Mouse (Mus musculus) thymus, postnatal 25 days (tissue): Measurements from ENCODE around the gene 1700025G04Rik.

ENCODE experiments used
- DNase-seq: peaks from one replicate; pipeline ENCODE4 v3.0.0; 2022

Gene 1700025G04Rik

DNA sequence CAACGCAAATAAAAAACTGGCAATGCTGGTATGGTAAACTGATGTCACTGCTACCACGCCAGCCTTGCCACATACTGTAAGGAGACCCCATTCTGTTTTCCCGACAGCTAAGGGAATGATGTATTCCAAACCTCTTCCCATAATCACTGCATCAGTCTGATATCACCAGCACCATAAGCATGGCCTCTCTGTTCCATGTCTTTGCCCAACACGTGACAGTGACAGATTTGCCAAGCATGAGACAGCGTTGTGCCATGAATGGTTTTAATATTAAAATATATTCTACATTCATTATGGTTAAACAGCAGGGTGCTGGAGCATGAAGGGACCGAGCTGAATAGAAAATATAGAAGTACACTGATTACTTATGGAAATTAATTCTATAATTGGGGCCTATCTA lies 14.2 kb downstream of the 1700025G04Rik start:
- no peak for DNase-seq

DNA sequence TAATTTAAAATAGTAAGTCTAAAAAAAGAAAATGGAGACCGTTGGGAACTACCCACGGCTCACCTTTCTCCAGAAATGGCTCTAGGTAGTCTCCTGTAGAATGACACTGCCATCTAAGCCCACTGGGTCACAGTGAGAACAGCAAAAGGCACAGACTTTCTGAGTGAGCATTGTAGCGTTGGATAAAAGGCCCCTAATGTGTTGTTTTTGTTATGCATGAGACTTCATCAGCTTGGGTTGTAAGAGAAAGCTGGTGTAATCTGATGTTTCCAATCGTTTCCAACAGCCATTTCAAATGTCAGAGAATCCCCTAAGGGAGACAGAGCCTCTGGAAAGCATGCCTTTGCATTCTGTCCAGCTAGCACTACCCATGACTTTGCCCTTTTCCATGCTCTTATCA lies 19.5 kb downstream of the 1700025G04Rik start:
- DNase-seq = no peak

DNA sequence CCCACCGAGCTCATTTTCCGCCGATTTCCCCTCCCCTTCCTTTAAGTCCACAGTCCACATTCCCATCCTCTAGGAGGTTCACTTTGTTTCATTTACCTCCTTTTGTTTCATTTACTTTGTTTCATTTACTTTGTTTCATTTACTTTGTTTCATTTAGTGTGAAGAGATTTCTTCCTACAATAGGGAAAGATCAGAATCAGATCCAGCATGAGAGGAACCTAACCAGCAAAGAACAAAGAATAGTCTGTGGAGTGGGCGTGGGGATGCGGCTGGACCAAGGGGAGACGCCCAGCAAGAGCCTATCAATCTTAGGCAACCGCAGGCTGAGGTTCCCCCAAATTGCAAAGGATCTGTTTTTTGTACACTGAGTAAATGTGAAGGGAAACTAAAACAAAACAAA lies 20.2 kb downstream of the 1700025G04Rik start:
- no peak for DNase-seq

DNA sequence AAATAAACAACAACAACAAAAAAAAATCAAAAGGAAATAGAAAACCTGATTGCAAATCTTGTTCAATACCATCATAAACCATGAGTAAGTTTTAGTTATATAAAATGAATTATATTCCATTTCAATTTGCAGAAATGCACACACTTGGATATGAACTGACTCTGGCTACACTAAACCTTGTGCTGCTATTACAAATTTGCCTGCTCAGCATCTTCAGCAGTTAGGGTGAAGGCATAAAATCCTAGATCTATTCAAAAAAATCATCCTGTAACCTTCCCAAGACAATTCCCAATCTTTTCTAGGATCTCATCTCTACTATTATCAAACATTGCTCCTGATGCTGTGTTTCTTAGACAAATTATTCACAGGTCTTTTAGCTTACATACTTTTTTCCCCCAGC lies 22.0 kb downstream of the 1700025G04Rik start:
- DNase-seq = no peak

DNA sequence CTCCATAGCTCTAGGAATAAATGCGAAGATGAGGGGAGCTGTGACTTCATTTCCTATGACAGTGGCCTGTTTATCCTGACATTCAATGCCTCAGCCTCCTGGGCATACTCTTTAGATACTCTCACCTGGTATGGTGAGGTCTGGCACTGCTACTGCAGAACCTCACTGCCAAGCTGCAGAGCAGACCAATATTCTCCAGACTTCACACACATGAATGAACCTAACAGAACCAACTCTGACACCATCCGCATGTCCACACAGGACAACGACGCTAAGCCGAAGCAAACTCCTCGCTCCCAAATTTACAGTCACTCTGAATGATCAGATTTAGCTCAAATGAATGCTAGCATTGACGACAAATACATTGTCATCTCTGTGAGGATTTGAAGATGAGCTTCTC lies 24.4 kb downstream of the 1700025G04Rik start:
- no peak for DNase-seq

DNA sequence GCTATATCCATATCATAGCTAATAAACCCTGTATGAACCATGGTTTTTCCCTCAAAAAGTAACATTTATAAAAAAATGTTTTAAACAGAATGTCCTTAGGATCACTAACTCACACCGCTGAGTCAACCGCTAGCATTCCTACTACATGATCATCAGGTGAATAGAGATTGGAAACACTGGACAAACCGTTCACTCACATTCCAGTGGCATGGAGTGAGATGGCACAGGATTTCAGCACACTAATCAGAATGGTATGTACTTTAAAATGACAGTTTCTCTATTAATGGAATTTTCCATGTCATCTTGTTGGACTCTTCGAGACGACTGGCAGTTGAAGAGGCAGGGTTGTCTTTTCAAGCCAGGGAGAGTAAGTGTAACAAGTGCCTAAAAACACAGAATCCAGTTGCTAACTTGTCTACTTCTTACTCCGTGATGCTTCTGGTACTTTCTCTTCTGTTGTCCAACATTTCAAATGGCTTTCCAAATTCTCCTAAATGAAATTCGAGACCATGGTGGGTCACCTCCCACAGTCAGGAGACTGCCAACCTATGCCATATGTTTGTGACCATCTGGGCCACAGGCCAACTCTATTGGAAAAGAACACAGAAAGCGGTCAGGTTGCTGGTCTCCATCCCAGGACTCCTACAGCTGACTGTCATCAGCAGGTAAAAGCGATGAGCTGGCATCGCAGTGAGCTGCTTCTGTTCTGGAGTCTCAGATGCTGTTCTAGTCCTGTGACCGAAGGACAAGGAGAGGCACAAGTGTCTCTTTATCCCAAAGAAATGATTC lies 26.4 kb downstream of the 1700025G04Rik start:
- no peak for DNase-seq

DNA sequence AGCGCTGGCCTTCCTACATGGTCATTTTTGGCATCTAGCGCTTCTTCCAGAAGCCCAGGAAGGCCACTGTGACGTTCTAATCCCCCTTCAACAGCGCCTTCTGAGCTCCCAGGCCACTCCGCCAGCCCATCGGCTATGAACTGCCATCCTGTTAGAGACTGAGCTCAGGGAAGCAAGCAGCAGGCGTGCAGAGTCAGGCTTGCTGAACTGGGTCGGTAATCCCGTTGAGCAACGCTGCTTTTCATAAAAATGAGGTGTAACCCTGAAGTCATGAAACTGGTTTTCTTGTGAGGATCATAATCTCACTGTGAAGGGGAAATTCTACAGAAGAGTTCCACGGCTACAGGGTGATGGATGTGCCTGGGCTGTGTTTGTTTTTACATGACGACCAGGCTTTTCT lies 28.2 kb downstream of the 1700025G04Rik start:
- no peak for DNase-seq

DNA sequence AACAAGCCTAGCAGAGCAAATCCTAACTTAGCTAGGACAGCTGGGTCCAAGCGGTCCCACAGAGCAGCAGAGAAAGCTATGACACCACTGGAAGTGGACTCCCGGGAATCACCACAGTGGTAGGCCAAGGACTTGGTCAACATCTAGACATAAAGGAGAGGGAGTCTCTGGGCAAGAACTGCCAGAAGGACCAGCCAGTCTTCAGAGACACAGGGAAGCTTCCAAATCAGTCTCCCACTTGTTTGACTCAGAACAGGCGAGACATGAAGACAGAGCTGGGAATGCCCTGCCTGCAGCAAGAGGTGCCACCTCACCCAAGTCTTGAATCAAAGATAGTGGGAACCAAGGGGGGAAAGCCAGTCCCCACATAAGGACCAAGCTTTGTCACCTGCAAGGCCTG lies 29.7 kb downstream of the 1700025G04Rik start:
- DNase-seq = no peak

DNA sequence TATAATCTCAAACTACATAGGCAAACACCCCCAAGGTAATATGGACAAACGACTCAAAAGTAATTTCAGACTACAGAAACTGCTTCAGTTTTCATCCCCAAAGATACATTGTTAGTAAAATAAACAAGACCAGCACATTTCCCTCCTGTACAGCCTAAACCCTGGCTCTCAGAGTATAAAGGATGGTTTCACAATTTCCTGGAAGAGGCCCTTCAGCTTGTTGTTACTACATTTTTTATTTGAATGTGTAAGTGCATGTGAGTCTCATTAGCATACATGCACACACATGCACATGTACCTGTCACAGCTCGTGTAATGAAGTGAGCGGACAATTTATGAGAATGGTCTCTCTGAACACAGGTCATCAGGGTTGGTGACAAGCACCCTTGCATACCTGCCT lies 31.1 kb downstream of the 1700025G04Rik start:
- DNase-seq = no peak

DNA sequence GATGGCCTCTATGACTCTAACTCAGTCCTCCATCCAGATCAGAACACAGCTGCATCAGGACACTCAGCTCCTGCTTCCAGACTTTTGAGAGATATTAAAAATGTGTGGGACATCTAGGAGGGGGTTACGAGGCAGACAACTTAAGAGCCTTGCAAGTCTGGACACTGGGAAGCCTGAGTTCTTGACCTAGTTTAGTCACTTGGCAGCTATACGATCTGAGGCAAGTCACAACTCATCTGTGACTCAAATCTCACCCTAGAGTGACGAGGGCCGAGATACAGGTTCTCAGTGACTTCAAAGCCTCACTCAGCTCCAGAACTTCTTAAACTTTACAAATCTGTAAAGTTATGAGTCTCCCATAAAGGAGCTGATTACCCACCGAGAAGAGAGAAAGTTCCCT lies 36.8 kb downstream of the 1700025G04Rik start:
- no peak for DNase-seq

DNA sequence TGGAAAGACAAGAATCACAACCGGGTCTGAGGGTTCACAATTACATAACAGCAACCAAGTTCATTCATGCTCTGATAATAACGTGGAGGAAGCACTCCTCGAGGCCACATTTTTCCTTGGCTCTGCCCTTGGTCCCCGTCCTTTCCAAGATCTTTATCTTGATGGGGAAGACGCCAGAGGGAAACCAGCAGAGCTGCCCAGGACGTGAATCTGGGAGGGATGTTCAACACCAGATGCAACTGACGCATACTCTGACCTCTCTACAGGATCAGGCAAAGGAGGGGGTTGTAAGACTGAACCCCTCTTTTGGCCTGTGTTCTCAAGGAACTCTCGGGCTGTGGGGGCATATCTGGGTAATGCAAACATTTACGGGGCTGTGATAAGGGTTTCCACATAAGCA lies 38.1 kb downstream of the 1700025G04Rik start:
- DNase-seq = no peak

DNA sequence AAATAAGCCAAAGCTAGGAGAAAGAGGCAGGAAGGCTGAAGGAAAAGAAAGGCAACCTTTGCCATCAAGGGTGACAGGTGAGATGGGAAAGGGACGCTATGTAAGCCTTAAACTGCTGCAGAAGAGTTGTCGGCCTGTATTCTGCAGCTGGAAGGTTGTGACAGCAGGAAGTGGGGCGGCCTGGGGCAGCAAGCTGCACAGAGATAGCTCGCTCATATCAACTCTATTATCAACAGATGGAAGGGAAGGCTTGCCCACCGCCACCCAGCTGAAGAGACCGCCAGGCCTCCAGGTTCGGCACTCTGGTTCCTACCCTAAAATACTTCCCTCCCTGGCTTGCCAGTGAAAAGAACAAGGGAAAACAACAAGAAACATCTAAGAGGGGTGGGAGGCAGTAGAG lies 39.9 kb downstream of the 1700025G04Rik start:
- peak; percentile 14 for DNase-seq

DNA sequence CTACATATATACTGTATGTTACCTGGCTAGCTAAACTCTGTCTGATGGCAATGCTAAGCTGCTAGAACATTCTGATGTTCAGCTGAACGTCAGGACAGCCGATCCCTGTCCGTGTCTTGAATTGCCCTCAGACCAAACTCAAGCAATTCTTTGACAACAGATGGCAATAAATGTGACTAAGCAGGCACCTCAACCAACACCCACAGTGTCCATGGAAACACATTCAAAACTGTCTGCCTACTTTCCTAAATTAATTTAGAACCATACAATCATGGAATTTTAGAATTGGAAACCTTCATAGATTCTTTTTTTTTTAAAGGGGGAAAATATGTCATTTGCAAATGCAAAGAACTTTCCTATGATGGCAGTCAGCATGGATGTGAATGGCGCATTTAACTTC lies 41.6 kb downstream of the 1700025G04Rik start:
- no peak for DNase-seq

DNA sequence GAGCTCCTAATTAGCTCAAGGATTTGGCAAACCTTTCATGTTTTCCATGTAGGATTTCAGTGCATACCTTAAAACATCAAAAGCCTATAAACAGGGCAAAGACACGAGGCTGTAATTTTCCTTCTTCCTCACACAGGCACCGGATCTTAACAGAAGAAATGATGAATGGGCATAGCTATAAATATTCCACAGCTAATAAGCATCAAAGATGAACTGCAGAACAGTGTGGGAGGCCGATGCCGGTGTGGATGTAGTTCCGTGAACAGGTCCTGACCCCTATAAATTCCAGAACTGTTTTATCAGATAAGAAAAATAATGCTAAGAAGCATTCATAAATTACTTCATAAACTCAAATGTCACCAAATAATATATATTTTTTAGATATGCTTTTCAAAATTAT lies 42.5 kb downstream of the 1700025G04Rik start:
- no peak for DNase-seq

DNA sequence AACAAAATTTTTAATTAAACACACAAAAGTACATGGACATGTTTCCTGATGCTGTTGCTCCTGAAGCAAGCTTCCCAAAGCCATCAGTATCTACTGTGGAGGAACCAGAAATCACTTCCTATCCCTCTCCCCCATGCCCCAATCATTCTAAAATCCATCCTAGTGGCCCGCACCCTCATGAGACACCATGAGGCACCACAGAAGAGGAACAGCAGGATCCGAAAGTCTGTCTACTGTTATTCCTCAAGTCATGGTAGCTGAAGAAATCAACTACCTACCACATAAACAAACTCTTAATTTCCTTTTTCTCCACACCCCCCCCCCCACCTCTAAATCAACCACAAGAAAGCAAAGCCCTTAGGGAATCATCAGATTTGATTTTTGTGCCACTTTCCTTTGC lies 46.5 kb downstream of the 1700025G04Rik start:
- no peak for DNase-seq

DNA sequence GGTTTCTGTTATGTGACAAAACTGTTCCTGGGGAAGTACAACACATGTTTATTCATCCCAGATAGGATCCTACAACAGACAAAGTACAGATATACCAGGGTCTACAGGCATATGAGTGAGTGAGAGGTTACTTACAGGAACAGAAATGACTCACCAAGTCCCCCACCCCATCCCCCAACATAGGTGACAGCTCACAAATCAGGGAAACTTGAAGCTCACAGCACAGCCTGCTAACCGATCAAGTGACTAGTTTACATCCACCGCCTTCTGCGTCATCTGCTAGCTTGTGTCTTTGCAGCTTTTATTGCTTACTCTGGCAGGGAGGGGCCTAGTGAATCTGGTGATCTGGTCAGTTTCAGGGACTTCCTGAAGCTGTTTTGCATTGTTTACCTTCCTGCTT lies 47.5 kb downstream of the 1700025G04Rik start:
- no peak for DNase-seq

DNA sequence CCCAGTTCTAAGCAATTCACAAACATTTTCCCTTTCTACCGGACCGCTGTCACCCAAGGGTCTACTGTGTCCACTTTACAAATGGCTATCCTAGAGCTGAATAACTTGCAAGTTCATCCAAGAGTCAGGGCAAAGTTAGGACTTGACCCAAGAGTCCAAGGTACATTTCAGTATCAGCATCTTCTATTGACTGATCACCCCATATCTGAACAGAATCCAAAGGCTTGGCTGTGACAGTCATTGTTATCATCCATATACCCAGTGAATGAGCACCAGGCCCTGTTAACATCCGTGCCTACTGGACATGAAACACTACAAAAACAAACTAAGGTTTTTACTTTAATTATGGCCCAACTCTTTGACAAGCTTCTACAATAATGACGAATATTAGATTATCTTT lies 48.9 kb downstream of the 1700025G04Rik start:
- no peak for DNase-seq

DNA sequence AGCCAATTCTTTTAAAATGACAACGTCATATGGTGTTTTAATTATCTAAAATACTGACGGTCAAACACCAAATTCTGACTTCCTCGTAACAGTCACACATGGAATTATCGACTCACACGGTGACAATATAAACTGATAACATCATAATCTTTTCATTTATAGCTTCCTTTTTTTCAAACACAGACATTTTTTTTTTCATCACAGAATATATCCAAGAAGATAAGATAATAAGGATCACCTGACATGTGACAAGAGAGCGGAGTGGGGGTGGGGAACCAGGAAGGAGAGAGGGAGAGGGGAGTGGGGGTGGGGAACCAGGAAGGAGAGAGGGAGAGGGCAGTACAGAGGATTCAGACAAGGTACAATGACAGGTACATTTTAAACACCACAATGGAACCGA lies 49.9 kb downstream of the 1700025G04Rik start:
- no peak for DNase-seq

DNA sequence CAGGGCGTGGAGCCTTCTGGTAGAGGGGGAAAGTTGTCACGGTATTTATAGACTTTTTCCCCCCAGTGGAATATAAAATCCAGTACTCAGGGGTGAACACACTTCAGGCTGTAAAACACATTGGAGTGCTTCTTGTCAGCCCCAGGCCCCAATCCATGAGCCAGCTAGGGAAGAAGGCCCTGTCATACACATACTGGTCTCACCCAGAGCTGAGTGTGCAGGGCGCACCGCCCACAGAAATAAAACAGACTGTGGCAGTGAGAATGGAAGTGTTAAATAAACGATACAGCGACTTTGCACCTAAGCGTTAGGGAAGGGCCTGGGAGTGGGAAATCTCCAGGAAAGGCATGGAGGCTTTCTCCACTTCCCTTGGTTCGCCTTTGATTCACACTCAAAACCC lies 50.3 kb downstream of the 1700025G04Rik start:
- DNase-seq = no peak

DNA sequence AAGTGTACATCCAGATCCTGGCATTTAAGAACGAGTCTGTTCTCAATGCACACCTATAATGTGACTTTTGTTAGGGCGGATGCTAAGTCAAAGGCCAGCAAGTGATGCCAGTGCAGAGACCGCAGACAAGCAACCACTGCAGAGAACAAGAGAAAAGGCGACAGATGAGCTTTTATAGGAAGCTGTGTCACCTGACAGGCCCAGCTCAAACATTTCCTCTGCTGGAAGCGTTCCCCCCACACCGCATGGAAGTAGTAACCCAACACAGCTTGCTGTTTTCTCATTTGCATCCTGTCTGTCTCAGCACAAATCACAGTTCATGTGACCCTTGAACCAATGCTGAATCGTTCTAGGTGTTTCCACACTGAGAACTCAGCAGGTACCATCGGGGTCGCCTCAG lies 51.8 kb downstream of the 1700025G04Rik start:
- peak; percentile 52 for DNase-seq

DNA sequence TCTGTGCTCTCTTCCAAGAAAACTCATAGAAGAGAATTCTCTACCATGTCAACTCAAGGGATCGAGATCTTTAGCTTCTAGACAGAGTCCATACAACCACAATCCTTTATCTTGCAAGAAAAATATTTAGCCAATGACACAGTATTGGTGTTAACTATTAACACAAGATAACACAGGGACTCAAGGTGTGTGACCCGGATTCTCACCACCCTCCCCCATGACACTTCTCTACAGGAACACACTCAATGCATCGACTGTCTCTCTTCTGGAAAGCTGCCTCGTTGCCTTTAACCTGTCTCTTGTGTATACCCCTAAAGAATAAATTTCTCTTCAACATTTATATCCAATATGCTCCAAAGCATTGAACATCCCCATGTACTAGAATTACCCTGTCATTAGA lies 52.3 kb downstream of the 1700025G04Rik start:
- no peak for DNase-seq

DNA sequence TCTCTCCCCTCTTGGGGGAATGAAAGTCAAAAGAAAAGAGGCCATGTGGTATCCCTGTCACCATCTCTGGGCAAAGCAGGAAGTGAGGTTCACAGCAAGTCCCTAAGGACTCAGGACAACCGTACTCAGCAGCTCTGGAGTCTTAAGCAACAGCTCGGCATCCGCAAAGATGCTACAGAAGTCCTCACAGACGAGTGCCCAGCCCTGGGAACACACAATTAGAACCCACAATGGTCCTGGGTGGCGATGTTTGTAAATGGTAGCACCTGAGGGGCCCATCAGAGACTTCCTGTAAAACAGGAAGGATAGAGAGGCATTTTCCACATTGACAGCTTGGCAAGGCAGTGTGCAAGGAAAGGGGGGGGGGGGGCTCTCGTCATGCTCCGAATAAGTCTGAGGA lies 55.2 kb downstream of the 1700025G04Rik start:
- DNase-seq = no peak

DNA sequence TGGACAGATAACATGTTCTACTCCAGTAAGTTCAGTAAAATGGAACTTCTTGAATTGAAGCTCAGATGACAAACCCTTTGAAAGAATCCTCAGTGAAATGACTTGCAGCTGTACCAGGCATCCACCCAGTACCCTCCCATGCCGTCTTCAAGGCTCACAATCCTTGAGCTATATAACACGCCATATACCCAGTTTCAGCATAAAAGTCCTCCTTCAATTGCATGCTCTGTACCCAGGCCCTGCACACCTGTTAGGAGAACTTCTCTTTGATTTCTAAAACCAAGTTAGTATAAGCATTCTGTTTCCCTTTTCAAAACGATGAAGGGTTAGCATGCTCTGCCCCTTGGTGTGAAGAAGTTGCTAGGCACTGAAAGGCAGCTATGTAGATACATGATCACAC lies 56.2 kb downstream of the 1700025G04Rik start:
- DNase-seq = peak; percentile 35

DNA sequence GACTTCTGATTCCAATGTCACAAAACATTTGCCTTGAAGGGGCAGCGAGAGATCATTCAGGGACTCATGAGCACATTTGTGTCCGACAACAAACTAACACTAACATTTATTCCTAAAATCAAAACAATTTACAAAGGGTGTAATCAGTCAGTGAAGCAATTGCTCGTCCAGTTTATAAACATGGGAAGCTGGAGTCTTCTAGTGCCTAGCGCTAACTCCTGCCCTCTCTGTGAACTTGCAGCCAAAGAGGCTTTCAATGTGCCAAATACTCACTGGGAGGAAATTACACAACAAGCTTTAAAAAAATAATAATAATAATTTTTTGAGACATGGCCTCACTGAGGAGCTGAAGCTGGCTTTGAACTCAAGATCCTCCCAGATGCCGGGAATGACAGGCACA lies 57.8 kb downstream of the 1700025G04Rik start:
- no peak for DNase-seq

DNA sequence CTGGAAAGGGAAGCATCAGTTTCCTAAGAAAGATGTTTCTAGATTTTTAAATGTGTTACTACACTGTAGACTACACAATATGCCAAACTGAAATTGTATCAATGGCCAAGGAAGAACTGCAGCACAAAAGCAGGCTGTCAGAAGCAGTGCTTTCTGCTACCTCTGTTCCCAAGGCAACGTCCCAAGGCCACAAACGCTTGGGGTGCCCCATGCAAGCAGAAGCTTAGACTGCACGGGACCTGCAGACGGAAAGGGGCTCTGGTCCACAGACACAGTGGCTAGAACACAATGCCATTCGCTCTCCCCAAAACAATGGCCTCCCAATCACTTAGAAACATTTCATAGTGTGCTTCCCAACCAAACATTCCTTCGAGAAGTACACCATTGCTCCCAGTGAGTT lies 59.4 kb downstream of the 1700025G04Rik start:
- no peak for DNase-seq
